Mouse (Mus musculus) embryonic facial prominence, embryonic 11.5 days (tissue): ENCODE data around the gene Rpl26. TPM values are rescaled to one million over a fixed set of nuclear protein-coding genes. Genes with fewer than 3 reads are reported as not detected.

ENCODE experiments used
- ATAC-seq: fragments of 200-750 bp; cut with Nextera tagmentation; replicated peaks from 2 replicates; pipeline ENCODE4 v1.8.0; 2017; ENCODE audit warnings: low read depth; ENCODE audit not compliant: insufficient number of reproducible peaks, low FRiP score, low TSS enrichment
- DNase-seq: peaks from one replicate; pipeline ENCODE4 v3.0.0-alpha.2; 2015; ENCODE audit warnings: low spot score
- H3K27ac ChIP-seq: fragments of 300-500 bp; sonication (generic); replicated peaks from 2 replicates; pipeline ENCODE4 v1.5.1; 2014; ENCODE audit warnings: mild to moderate bottlenecking, low read depth, low read length, control low read depth
- H3K27me3 ChIP-seq: fragments of 300-500 bp; sonication (generic); 2 replicates; pipeline ENCODE4 v1.6.1; 2014; ENCODE audit warnings: mild to moderate bottlenecking, low read length, moderate library complexity, mixed read lengths; ENCODE audit not compliant: control insufficient read depth, insufficient read depth
- H3K36me3 ChIP-seq: fragments of 300-500 bp; sonication (generic); replicated peaks from 2 replicates; pipeline ENCODE4 v1.6.1; 2014; ENCODE audit warnings: low read depth, mild to moderate bottlenecking, low read length, moderate library complexity, mixed read lengths; ENCODE audit not compliant: control insufficient read depth, insufficient read depth
- H3K4me1 ChIP-seq: fragments of 300-500 bp; sonication (generic); 2 replicates; pipeline ENCODE4 v1.6.1; 2014; ENCODE audit warnings: low read length, mixed read lengths; ENCODE audit not compliant: control insufficient read depth, insufficient read depth
- H3K4me2 ChIP-seq: fragments of 300-500 bp; sonication (generic); 2 replicates; pipeline ENCODE4 v1.6.1; 2014; ENCODE audit warnings: low read depth, mild to moderate bottlenecking, control low read depth, low read length, moderate library complexity
- H3K4me3 ChIP-seq: fragments of 300-500 bp; sonication (generic); 2 replicates; pipeline ENCODE4 v1.5.1; 2014; ENCODE audit warnings: low read depth, low read length, control low read depth
- H3K9ac ChIP-seq: fragments of 300-500 bp; sonication (generic); replicated peaks from 2 replicates; pipeline ENCODE4 v1.6.1; 2014; ENCODE audit warnings: mild to moderate bottlenecking, control low read depth, low read length
- H3K9me3 ChIP-seq: fragments of 300-500 bp; sonication (generic); replicated peaks from 2 replicates; pipeline ENCODE4 v1.6.1; 2016; ENCODE audit warnings: mild to moderate bottlenecking, low read length, inconsistent platforms, mixed read lengths; ENCODE audit not compliant: control insufficient read depth
- WGBS: fragments of 180-500 bp; shearing (Covaris S2); extraction: QIAGEN DNeasy Blood & Tissue Kit; methylation state at CpG from one replicate; pipeline ENCODE4 v1.1.7; 2014; 5-methylcytosine and 5-hydroxymethylcytosine counted together
- polyA plus RNA-seq: library from polyadenylated mRNA; unstranded; fragments of >200 nt; fragmentation: Nextera tagmentation; extraction: Ambion mirVana; gene quantifications from 2 replicates; pipeline ENCODE4 v1.2.1, GENCODE M21; 2014

Gene Rpl26
- polyA plus RNA-seq, 1 experiment from 2014 or later, result 978 TPM

DNA sequence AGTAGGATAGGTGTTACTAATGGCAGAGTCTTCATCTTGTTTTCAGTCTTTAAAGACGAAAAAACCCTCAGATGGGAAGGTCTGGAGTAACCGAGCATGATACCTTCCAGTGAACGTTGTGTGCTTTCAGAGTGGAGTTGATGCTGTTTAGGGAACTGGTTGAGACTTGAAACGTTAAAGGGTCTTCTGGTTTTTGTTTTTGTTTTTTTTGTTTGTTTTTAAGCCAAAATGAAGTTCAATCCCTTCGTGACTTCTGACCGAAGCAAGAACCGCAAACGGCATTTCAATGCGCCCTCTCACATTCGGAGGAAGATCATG is 623 bp downstream of the Rpl26 start:
- Histone ChIP-seq H3K4me3 (peak overlapping the region; percentile 84), H3K4me1 (no peaks in the 10 kb centered on the region), H3K4me2 (peak overlapping the region; percentile 73), H3K9ac (peak overlapping the region; percentile 97), H3K27me3 (no peaks in the 10 kb centered on the region), H3K27ac (peak overlapping the region; percentile 87; the same call in 1 of the 2 replicates), H3K36me3 (peaks cover 12% of the 10 kb centered on the region), H3K9me3 (no peaks in the 10 kb centered on the region)
- ATAC-seq (no peak), DNase-seq (no peak)
- 3% methylated on average over 10 of the region's 10 CpGs for WGBS

DNA sequence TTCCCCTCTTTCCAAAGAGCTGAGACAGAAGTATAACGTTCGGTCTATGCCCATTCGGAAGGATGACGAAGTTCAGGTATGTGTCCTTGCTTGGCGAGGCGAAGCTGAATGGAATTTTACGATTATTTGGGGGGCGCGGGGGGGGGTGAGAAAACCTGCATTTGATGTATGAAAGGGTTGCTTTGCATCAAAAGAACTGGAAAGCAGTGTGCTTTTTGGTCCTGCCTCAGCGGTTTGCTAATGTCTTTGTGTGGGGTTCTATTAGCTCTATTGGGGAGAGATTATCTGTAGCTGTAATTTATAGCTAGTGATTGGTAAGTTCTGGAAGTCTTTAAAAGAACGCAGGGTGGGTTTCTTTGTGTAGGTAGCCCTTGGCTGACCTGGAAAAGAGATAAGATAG is 984 bp downstream of the Rpl26 start:
- peaks cover 12% of the 10 kb centered on the region for H3K36me3 ChIP-seq
- H3K9ac ChIP-seq, result peak overlapping the region; percentile 97
- no peak for ATAC-seq
- H3K27ac ChIP-seq, result no peak overlapping the region
- no peaks in the 10 kb centered on the region for H3K27me3 ChIP-seq
- peak overlapping the region; percentile 73 for H3K4me2 ChIP-seq
- DNase-seq, result no peak
- 5% methylated on average over 11 of the region's 11 CpGs for WGBS
- no peaks in the 10 kb centered on the region for H3K4me1 ChIP-seq
- peak overlapping the region; percentile 84 for H3K4me3 ChIP-seq
- no peaks in the 10 kb centered on the region for H3K9me3 ChIP-seq

- no peaks in the 10 kb centered on the region for H3K4me1 ChIP-seq
- peaks cover 12% of the 10 kb centered on the region for H3K36me3 ChIP-seq
- H3K27me3 ChIP-seq, result no peaks in the 10 kb centered on the region
- H3K9ac ChIP-seq, result peak overlapping the region; percentile 97
- ATAC-seq, result no peak
- no peak overlapping the region for H3K27ac ChIP-seq
- peak overlapping the region; percentile 73 for H3K4me2 ChIP-seq
- no peak for DNase-seq
- WGBS, result 83% methylated on average over 5 of the region's 5 CpGs
- H3K9me3 ChIP-seq, result no peaks in the 10 kb centered on the region
- peak overlapping the region; percentile 84 for H3K4me3 ChIP-seq
Measured at GRCm38 (mm10) chr11:68902823-68903222, 1.4 kb downstream of the Rpl26 start.

GRCm38 (mm10) chr11:68903775-68904174 is 2.4 kb downstream of the Rpl26 start:
- no peak overlapping the region for H3K9ac ChIP-seq
- no peak overlapping the region for H3K4me2 ChIP-seq
- no peak overlapping the region for H3K4me3 ChIP-seq
- no peak for DNase-seq
- 92% methylated on average over 2 of the region's 2 CpGs for WGBS
- H3K9me3 ChIP-seq, result no peaks in the 10 kb centered on the region
- H3K4me1 ChIP-seq, result no peaks in the 10 kb centered on the region
- H3K27me3 ChIP-seq, result no peaks in the 10 kb centered on the region
- no peak overlapping the region for H3K27ac ChIP-seq
- no peak for ATAC-seq
- H3K36me3 ChIP-seq, result peaks cover 12% of the 10 kb centered on the region

GRCm38 (mm10) chr11:68904375-68905137 is 3.2 kb downstream of the Rpl26 start:
- Histone ChIP-seq H3K4me1 (no peaks in the 10 kb centered on the region), H3K27me3 (no peaks in the 10 kb centered on the region), H3K27ac (no peak overlapping the region), H3K4me2 (no peak overlapping the region), H3K4me3 (no peak overlapping the region), H3K9ac (no peak overlapping the region; the same call in 1 of the 2 replicates), H3K36me3 (peaks cover 12% of the 10 kb centered on the region), H3K9me3 (no peaks in the 10 kb centered on the region)
- peak; percentile 87 for DNase-seq
- no peak for ATAC-seq
- WGBS, result 85% methylated on average over 8 of the region's 8 CpGs

DNA sequence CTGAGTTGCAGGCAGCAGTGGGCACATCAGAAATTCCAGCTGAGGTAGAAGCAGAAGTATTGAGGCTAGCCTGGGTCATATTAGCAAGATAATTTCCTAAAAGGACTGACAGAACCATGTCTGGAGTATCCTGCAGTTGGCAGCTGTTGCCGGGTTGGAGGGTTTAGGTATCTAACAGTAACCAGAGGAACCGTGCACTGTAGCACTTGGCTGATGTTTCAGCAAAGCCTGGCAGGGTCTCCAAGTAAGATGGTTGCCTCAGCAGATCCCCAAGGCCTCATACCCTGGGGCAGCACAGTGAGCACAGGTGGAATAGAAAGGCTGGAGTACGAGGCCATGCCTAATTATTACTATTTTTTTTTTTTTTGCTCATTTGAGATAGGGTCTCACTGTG is 3.8 kb downstream of the Rpl26 start:
- H3K4me3 ChIP-seq, result no peak overlapping the region
- DNase-seq (no peak), ATAC-seq (no peak)
- WGBS, result 91% methylated on average over 3 of the region's 3 CpGs
- H3K27me3 ChIP-seq, result no peaks in the 10 kb centered on the region
- no peak overlapping the region for H3K4me2 ChIP-seq
- H3K27ac ChIP-seq, result no peak overlapping the region
- no peak overlapping the region; the same call in 1 of the 2 replicates for H3K9ac ChIP-seq
- H3K9me3 ChIP-seq, result no peaks in the 10 kb centered on the region
- H3K4me1 ChIP-seq, result no peaks in the 10 kb centered on the region
- peaks cover 12% of the 10 kb centered on the region for H3K36me3 ChIP-seq

- no peaks in the 10 kb centered on the region for H3K4me1 ChIP-seq
- H3K4me3 ChIP-seq, result no peak overlapping the region
- ATAC-seq (no peak), DNase-seq (no peak)
- no peak overlapping the region for H3K4me2 ChIP-seq
- 90% methylated on average over 9 of the region's 9 CpGs for WGBS
- H3K27me3 ChIP-seq, result no peaks in the 10 kb centered on the region
- no peaks in the 10 kb centered on the region for H3K9me3 ChIP-seq
- H3K9ac ChIP-seq, result no peak overlapping the region
- peaks cover 12% of the 10 kb centered on the region for H3K36me3 ChIP-seq
- no peak overlapping the region for H3K27ac ChIP-seq
Measured at GRCm38 (mm10) chr11:68905665-68906460, 4.5 kb downstream of the Rpl26 start.

DNA sequence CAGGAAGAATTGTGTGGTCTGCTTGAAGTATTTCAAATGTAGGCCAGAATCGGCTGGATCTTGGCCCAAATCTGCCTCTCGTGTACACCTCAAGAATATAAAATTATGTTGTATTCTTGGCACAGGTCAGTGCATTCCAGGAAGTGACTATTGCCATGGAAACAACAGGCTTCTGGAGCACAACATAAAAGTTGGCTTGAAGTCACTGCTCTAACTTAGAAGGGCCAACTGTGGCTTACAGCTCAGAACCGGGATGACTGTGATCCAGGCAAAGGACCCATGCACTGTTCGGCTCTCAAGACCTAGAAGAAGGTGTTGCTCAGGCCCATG is 5.0 kb downstream of the Rpl26 start:
- DNase-seq, result no peak
- H3K4me1 ChIP-seq, result no peaks in the 10 kb centered on the region
- WGBS, result 91% methylated on average over 4 of the region's 4 CpGs
- peaks cover 12% of the 10 kb centered on the region for H3K36me3 ChIP-seq
- no peak overlapping the region for H3K27ac ChIP-seq
- H3K9ac ChIP-seq, result no peak overlapping the region
- no peaks in the 10 kb centered on the region for H3K9me3 ChIP-seq
- no peaks in the 10 kb centered on the region for H3K27me3 ChIP-seq
- H3K4me3 ChIP-seq, result no peak overlapping the region
- ATAC-seq, result no peak
- no peak overlapping the region for H3K4me2 ChIP-seq
